Mouse (Mus musculus) spleen, adult 10 weeks (tissue): ENCODE results near the gene Tmx4. TPM values are rescaled to one million over a fixed set of nuclear protein-coding genes. Genes with fewer than 3 reads are reported as not detected.

ENCODE experiments used
- polyA plus RNA-seq: library from polyadenylated mRNA; stranded (reverse); fragments of 350-450 nt; fragmentation: Illumina TruSeq; extraction: RNeasy Lipid Tissue Mini Kit (QIAGEN cat#74804); gene quantifications from one replicate; pipeline ENCODE4 v1.2.3, GENCODE M21; 2015; ENCODE audit warnings: low replicate concordance; ENCODE audit not compliant: insufficient read depth

Gene Tmx4
- 17.3 TPM for polyA plus RNA-seq

GRCm38 (mm10) chr2:134643514-134644300, at the start of gene Tmx4:
TSS of gene Tmx4 (minus strand) at chr2:134644145.

GRCm38 (mm10) chr2:134554221-134554727, 89.7 kb downstream of the Tmx4 start, which contains the start of gene Hao1:
TSS of gene Hao1 (minus strand) at chr2:134554368.

Other genes starting within 250 kb of the Tmx4 start
- not detected for gene Hao1, start 89.8 kb downstream of the Tmx4 start, polyA plus RNA-seq
- 1.4 TPM for gene Plcb1, start 141.9 kb upstream of the Tmx4 start, polyA plus RNA-seq